Mouse (Mus musculus): Measurements from ENCODE around the gene Map4k1.

The Map4k1 gene

GRCm38 (mm10) chr7:29025566-29025965 is 43.7 kb downstream of the Map4k1 start:
- in situ Hi-C loops (cut with MboI, MseI): loop anchor here in 1 of 2 experiments (10.0 kb wide), 1 partner anchor 1701 kb away; no protein-coding TSS in a partner anchor

- in situ Hi-C loops (cut with MboI, MseI): loop anchor here in 1 of 2 experiments (10.0 kb wide), 1 partner anchor 1701 kb away; no protein-coding TSS in a partner anchor
These were observed 44.3 kb downstream of the Map4k1 start for GRCm38 (mm10) chr7:29026195-29026594.

GRCm38 (mm10) chr7:29026811-29027210 is 45.0 kb downstream of the Map4k1 start:
- in situ Hi-C loops (cut with MboI, MseI): loop anchor here in 1 of 2 experiments (10.0 kb wide), 1 partner anchor 1702 kb away; no protein-coding TSS in a partner anchor

- in situ Hi-C loops (cut with MboI, MseI): loop anchor here in 1 of 2 experiments (10.0 kb wide), 1 partner anchor 1704 kb away; no protein-coding TSS in a partner anchor
These were observed 46.9 kb downstream of the Map4k1 start for GRCm38 (mm10) chr7:29028761-29029160.

- in situ Hi-C loops (cut with MboI, MseI): loop anchor here (10.0 kb wide), 2 partner anchors 45 to 1705 kb away; partner anchors contain the start of genes Eif3k (in 2 of the 2) and Map4k1 (in 2 of the 2)
These were observed 48.1 kb downstream of the Map4k1 start for GRCm38 (mm10) chr7:29029690-29030656.

GRCm38 (mm10) chr7:29031641-29032040 is 49.8 kb downstream of the Map4k1 start:
- in situ Hi-C loops (cut with MboI, MseI): loop anchor here (10.0 kb wide), 1 partner anchor 47 kb away; the partner anchor contains the start of genes Eif3k (in 2 of the 2) and Map4k1 (in 2 of the 2)

- in situ Hi-C loops (cut with MboI, MseI): loop anchor here (10.0 kb wide), 1 partner anchor 48 kb away; the partner anchor contains the start of genes Eif3k (in 2 of the 2) and Map4k1 (in 2 of the 2)
These were observed 50.8 kb downstream of the Map4k1 start for GRCm38 (mm10) chr7:29032685-29033084.

- in situ Hi-C loops (cut with MboI, MseI): loop anchor here (10.0 kb wide), 1 partner anchor 52 kb away; the partner anchor contains the start of genes Eif3k (in 2 of the 2) and Map4k1 (in 2 of the 2)
These were observed 55.4 kb downstream of the Map4k1 start for GRCm38 (mm10) chr7:29037261-29037660.

- in situ Hi-C loops (cut with MboI, MseI): loop anchor here (10.0 kb wide), 1 partner anchor 55 kb away; the partner anchor contains the start of genes Eif3k (in 2 of the 2) and Map4k1 (in 2 of the 2)
These were observed 57.7 kb downstream of the Map4k1 start for GRCm38 (mm10) chr7:29039604-29039984.

- in situ Hi-C loops (cut with MboI, MseI): loop anchor here (10.0 kb wide), 1 partner anchor 55 kb away; the partner anchor contains the start of genes Eif3k (in 2 of the 2) and Map4k1 (in 2 of the 2)
These were observed 58.3 kb downstream of the Map4k1 start for GRCm38 (mm10) chr7:29039985-29040661.

- in situ Hi-C loops (cut with MboI, MseI): no loop called here
These were observed 59.3 kb downstream of the Map4k1 start for GRCm38 (mm10) chr7:29041194-29041593.

- in situ Hi-C loops (cut with MboI, MseI): no loop called here
These were observed 61.3 kb downstream of the Map4k1 start for GRCm38 (mm10) chr7:29043016-29043673.

GRCm38 (mm10) chr7:29043674-29044057 is 61.8 kb downstream of the Map4k1 start:
- in situ Hi-C loops (cut with MboI, MseI): no loop called here

- in situ Hi-C loops (cut with MboI, MseI): no loop called here
These were observed 62.5 kb downstream of the Map4k1 start for GRCm38 (mm10) chr7:29044302-29044701.

- in situ Hi-C loops (cut with MboI, MseI): no loop called here
These were observed 64.7 kb downstream of the Map4k1 start for GRCm38 (mm10) chr7:29046533-29046932.

- in situ Hi-C loops (cut with MboI, MseI): no loop called here
These were observed 66.2 kb downstream of the Map4k1 start for GRCm38 (mm10) chr7:29048070-29048469.

- in situ Hi-C loops (cut with MboI, MseI): no loop called here
These were observed 66.8 kb downstream of the Map4k1 start for GRCm38 (mm10) chr7:29048615-29049014.

- in situ Hi-C loops (cut with MboI, MseI): no loop called here
These were observed 68.9 kb downstream of the Map4k1 start for GRCm38 (mm10) chr7:29050797-29051196.

- in situ Hi-C loops (cut with MboI, MseI): no loop called here
These were observed 71.0 kb downstream of the Map4k1 start for GRCm38 (mm10) chr7:29052821-29053220.

Data from T-helper 17 cell (primary cell).